Mouse (Mus musculus): ENCODE results near the gene Rtn1. TPM values are rescaled to one million over a fixed set of nuclear protein-coding genes. Genes with fewer than 3 reads are reported as not detected.

Gene Rtn1
- polyA plus RNA-seq, 1 experiment from 2014 or later, result 2,137 TPM

DNA sequence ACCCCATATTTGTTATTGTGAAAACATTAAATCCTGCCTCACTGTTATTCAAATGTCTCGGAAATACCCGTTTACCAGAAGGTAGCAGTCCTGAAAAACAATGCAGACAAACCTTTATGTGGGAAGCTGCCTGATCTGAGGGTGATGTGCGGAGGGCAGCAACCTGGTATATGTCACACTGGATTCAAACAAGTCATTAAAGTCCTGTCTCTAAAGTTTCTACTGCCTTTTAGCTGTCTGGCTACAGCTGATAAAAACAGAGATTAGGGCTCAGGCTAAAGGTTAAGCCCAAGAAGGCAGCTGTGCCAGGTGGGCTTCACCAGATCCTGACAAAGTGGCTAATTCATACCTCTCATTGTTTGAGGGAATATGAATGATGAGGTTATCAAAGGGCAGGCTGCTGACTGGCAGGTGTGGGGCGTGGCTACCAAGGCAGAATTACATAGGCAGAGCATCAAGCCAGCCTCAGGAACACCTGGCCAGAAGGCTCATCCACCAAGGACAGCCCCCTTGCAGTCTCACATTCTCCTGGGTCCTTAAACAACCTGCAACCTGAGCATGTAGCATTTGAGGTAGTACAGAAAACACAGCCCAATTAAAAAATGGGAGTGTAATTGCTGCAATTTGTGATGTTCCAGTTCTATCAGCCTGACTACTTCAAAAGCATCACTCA is 121.4 kb downstream of the Rtn1 start:
- H3K4me3 ChIP-seq, result no peak overlapping the region
- 0 out of 2 replicates have a peak, but pooled peaks cover 5% of the 10 kb centered on the region for H3K4me1 ChIP-seq (replicated peaks)
- H3K27me3 ChIP-seq, result no peaks in the 10 kb centered on the region
- no peak overlapping the region for H3K4me2 ChIP-seq
- WGBS, result 86% methylated on average over 4 of the region's 4 CpGs
- H3K9me3 ChIP-seq, result no peaks in the 10 kb centered on the region; the same call in 1 of the 2 replicates
- no peak overlapping the region for H3K9ac ChIP-seq
- H3K36me3 ChIP-seq, result no peaks in the 10 kb centered on the region
- no peak for ATAC-seq (ENCODE audit: low read depth)
- H3K27ac ChIP-seq (replicated peaks), result no peak overlapping the region

DNA sequence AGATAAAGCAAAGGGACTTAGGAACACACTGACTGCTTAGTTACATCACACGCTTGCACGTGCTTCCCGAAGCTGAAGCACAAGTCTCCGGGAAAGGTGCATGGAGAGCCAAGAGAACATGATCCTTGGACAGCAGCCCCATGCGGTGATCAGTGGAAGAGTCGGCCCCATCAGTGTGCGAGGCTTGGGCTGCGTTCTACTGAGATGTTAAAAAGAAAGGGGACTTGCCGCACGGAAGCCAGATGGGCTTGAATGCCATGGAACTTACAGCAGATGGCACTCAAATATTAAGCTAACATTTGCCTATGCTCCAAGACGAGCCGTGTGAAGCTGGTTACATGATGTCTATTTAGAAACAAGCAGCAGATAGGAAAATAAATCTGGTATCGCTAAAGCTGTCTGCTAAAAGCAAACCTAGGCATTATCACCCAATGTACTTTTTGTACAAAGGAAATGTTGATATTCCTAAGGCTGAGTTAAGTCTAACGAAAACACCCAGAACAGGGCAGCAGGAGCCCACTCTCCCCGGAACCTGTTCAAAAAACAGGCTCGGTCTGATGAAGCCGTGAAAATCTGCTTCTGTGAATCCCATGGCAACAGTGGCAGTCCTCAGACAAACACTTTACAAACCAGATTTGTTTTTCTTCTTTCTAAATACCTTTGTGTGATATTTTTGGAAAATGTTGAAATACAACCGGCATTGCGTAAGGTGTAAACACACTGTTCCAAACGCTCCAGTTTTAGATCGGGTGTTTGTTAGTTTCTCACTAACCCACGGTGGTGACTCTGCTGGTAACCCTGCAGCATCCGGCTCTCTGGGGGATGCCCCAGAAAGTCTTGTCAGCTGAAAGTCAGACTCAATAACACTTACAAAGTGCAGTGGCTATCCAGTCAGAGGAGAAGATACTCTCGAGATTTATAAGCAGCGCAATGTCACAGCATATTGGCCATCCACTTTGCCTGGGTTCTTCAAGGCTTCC is 123.2 kb downstream of the Rtn1 start:
- Histone ChIP-seq H3K4me2 (no peak overlapping the region), H3K36me3 (no peaks in the 10 kb centered on the region), H3K4me1 (replicated peaks) (0 out of 2 replicates have a peak, but pooled peaks cover 5% of the 10 kb centered on the region), H3K4me3 (no peak overlapping the region), H3K27ac (replicated peaks) (0 out of 2 replicates have a peak overlapping the region, but pooled peaks have one; percentile 20), H3K27me3 (no peaks in the 10 kb centered on the region), H3K9me3 (no peaks in the 10 kb centered on the region), H3K9ac (no peak overlapping the region)
- 71% methylated on average over 25 of the region's 25 CpGs for WGBS
- ATAC-seq (ENCODE audit: low read depth), result no peak

DNA sequence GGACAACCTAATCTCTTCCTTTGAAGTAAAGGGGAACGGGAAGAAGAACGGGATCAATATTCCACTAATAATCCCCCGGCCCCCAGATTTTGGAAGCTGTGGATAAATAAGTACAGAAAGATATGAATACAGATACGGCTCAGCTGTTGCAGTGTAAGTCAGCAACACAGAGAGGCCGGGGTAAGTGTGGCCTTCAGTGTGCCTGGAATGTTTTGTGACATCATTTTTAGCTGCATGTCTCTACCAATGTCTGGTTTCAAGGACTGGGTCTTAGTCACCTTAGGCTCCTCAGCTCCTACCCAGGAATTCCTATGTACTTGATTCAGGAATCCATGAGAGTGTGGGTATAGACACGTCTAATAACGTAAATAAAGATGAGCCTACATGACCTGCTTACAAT is 124.3 kb downstream of the Rtn1 start:
- Histone ChIP-seq H3K27me3 (no peaks in the 10 kb centered on the region), H3K36me3 (no peaks in the 10 kb centered on the region), H3K9ac (no peak overlapping the region), H3K27ac (replicated peaks) (no peak overlapping the region), H3K4me1 (replicated peaks) (peaks cover 9% of the 10 kb centered on the region; the same call in 1 of the 2 replicates), H3K9me3 (no peaks in the 10 kb centered on the region), H3K4me3 (no peak overlapping the region), H3K4me2 (no peak overlapping the region)
- no peak for ATAC-seq (ENCODE audit: low read depth)
- 91% methylated on average over 7 of the region's 7 CpGs for WGBS

DNA sequence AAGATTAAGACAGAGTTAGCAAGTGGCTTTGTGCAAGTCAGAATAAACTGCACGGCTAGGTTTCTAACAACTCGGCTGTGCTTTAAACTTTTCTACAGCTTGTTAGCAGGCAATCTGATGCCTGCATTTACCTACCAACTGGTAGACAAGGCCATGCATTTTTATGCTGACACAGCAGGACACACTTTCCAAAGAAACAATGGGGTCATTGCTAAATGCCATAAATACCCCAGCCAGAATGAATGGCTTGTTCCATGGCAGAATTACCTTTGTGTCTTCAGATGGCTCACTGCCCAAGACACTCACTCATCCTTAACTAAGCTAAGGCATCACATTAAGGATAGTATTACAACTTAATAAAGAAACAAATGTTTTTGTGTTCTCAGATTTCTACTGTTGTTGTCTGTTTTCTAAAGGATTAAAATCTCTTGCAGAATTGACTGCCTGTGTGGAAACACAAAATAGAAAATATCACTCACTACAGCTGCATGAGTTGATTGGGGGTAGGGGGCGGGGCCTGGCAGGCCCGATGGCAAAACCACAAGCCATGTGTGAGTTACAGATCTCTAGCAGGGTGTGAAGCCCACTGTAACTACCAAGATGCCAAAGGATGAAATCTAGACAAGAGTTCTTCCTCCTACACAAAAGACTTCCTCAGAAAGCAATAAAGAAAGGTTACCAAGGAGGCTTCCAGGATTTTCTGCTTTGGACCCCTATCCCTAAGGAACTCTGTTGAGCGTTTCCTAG is 129.6 kb downstream of the Rtn1 start:
- H3K4me1 ChIP-seq (replicated peaks), result peaks cover 11% of the 10 kb centered on the region
- ATAC-seq (ENCODE audit: low read depth), result no peak
- no peaks in the 10 kb centered on the region for H3K27me3 ChIP-seq
- 43% methylated on average over 5 of the region's 5 CpGs for WGBS
- no peak overlapping the region for H3K4me3 ChIP-seq
- no peaks in the 10 kb centered on the region for H3K36me3 ChIP-seq
- H3K9ac ChIP-seq, result no peak overlapping the region
- H3K4me2 ChIP-seq, result no peak overlapping the region
- H3K9me3 ChIP-seq, result no peaks in the 10 kb centered on the region
- no peak overlapping the region for H3K27ac ChIP-seq (replicated peaks)

DNA sequence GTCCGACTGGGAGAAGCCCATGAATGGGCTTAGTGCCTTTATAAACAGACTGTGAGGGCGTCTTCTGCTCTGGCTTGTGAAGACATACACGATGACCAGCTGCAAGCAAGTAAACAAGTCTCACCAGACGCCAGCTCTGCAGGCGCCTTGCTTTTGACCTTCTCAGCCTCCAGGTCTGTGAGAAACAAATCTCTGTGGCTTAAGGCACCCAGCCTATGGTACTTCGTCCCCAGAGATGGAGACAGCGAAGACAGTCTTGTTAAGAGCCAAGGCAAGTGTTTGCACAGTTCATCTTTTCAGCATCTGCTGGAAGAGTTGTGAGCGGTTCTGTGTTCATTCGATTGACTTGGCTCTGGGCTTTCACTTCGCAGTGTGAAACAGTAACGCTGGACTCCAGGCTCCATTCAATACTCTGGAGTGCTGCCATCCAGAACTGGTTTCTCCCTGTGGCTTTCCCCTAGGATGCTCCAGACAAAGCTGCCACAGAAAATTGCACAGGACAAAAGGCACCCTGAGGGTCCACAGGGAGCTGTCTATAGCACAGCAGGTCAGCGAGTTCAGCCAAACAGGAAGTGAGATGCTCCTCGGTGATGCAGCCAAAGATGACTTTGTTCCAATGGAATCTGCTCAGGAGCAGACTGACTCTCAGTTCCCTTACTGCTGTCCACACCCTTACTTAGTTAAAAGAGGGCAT is 135.0 kb downstream of the Rtn1 start:
- Histone ChIP-seq H3K4me3 (no peak overlapping the region), H3K27me3 (no peaks in the 10 kb centered on the region), H3K9me3 (no peaks in the 10 kb centered on the region), H3K9ac (no peak overlapping the region), H3K4me2 (no peak overlapping the region), H3K27ac (replicated peaks) (peak overlapping the region; percentile 24; the same call in 1 of the 2 replicates), H3K36me3 (no peaks in the 10 kb centered on the region), H3K4me1 (replicated peaks) (peaks cover 6% of the 10 kb centered on the region; the same call in 1 of the 2 replicates)
- ATAC-seq (ENCODE audit: low read depth), result peak; percentile 43; the same call in 1 of the 2 replicates
- 57% methylated on average over 13 of the region's 13 CpGs for whole genome bisulfite sequencing

DNA sequence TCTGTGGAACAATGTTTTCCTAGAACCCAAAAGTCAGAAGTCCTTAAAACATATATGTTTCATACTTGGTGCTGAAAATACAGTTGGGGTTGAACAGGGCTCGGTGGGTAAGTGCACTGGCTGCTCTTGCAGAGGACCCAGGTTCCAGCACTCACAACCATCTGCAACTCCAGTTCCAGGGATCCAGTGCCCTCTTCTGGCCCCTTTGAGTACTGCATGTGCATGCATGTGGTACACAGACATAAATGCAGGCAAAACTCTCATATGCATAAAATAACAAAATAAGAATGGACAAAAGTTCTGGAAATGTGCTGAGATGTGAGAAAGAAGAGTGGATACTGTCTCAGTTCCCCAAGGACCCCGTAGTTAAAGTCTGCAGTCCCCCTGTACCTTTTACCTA is 141.2 kb downstream of the Rtn1 start:
- H3K36me3 ChIP-seq, result no peaks in the 10 kb centered on the region
- 81% methylated on average over 2 of the region's 2 CpGs for WGBS
- no peak overlapping the region for H3K27ac ChIP-seq (replicated peaks)
- H3K9me3 ChIP-seq, result no peaks in the 10 kb centered on the region
- no peak overlapping the region for H3K4me3 ChIP-seq
- H3K4me2 ChIP-seq, result no peak overlapping the region
- no peak overlapping the region for H3K9ac ChIP-seq
- no peaks in the 10 kb centered on the region for H3K27me3 ChIP-seq
- no peak for ATAC-seq (ENCODE audit: low read depth)
- H3K4me1 ChIP-seq (replicated peaks), result peaks cover 29% of the 10 kb centered on the region

DNA sequence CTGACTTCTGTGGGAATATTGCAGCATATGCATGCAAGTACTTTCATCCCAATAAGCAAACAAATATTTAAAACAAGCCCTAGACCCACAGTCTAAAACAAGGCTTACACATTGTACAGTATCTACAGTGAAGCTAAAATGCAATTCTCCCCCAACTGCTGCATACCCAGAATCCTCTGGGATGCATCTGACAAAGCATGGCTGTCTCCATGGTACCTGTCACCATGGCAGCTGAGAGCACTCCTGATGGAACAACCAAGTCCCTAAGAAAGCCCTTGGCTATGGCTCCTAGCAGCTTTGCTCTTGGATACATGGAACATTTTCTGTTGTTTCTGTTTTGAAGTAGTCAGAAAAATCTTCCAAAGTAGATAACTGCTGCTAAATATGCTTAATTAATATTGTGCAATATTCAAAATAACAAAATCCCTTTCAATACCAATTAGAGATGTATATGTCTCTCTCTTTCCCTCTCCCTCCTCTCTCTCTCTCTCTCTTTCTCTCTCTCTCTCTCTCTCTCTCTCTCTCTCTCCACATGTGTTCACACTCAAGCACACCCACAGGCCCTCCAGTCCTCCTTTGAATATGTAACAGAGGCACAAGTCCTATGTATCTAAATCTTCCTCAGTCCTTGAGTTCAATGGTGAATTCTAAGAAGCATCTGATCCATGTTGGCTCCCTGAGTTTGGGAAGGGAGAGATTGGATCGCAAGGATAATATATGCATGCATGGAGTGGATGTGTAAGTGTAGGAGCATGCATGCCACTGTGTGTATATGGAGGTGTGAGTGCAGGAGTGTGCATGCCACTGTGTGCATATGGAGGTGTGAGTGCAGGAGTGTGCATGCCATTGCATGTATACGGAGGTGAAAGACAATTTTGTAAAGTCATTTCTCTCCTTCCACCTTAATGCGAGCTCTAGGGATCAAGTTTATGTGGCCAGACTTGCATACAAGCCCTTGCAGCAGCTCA is 143.3 kb downstream of the Rtn1 start:
- Histone ChIP-seq H3K36me3 (no peaks in the 10 kb centered on the region), H3K27me3 (no peaks in the 10 kb centered on the region), H3K9ac (no peak overlapping the region), H3K4me3 (no peak overlapping the region), H3K4me1 (replicated peaks) (peaks cover 29% of the 10 kb centered on the region), H3K27ac (replicated peaks) (peak overlapping the region; percentile 46), H3K9me3 (no peaks in the 10 kb centered on the region), H3K4me2 (no peak overlapping the region)
- peak; percentile 95 for ATAC-seq (ENCODE audit: low read depth)
- 94% methylated on average over 3 of the region's 3 CpGs for WGBS

DNA sequence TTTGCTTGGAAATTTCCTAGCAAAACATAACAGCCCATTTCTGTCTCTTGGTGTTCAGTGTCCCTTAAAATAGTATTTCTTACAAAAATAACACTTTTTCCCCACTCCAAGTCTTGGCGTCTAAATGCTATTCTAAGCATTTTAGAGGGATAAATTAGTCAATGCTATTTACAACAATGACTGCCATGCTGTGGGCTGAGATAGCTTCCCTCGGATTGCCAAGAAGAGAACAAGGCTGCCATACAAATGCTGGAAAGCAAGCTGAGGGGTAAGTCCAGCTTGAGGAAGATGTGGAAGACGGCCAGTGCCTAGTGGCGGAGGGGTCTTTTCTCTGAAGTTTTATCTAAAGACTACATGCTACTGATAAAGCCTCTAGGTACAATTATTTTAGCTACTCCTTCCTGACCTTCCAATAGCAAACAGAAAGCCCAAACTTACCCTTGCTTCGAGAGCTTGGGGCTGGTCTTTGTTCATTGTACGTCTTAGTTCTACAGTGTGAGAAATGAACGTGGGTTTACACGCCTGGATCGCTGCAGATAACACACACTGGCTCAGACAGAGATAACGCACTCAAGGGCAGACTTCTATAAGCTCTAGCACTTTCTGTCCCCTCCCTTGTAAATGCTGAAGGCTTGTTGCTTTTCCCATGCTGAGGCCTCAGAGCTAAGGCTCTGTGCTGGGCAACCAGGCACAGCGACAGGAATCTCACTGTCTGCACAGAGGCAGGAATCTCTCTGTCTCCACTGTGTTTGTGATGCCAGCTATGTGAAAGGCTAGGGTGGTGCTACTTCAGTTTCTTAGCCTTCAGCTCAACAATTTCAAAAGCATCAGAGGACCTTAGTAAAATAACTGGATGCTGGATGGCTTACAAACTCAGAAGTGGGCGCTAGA is 145.4 kb downstream of the Rtn1 start:
- Histone ChIP-seq H3K4me2 (no peak overlapping the region), H3K27ac (replicated peaks) (peak overlapping the region; percentile 46), H3K9ac (no peak overlapping the region), H3K36me3 (no peaks in the 10 kb centered on the region), H3K27me3 (no peaks in the 10 kb centered on the region), H3K4me3 (no peak overlapping the region), H3K4me1 (replicated peaks) (peaks cover 29% of the 10 kb centered on the region), H3K9me3 (no peaks in the 10 kb centered on the region)
- peak; percentile 61; the same call in 1 of the 2 replicates for ATAC-seq (ENCODE audit: low read depth)
- whole genome bisulfite sequencing, result 75% methylated on average over 12 of the region's 12 CpGs

DNA sequence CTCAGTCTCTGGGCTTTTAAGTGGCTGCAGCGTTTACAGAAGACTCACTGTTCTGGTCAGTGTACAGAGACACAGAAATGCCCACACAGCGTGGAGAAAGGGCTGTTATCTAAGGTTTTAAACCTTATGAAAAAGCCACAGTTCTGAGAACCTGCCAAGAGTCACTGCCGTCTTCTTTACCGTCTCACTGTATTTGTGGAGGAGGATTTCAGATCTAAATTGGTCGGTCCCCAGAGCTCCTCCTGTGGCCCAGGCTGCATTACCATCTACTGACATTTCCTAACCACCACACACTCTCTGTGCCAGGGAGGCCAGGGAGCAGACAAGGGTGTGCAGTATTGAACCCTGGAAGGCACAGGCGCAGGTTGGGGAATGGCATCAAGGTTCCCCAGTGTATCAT is 151.9 kb downstream of the Rtn1 start:
- 80% methylated on average over 6 of the region's 6 CpGs for WGBS
- no peaks in the 10 kb centered on the region for H3K9me3 ChIP-seq
- ATAC-seq (ENCODE audit: low read depth), result no peak
- no peak overlapping the region for H3K4me3 ChIP-seq
- H3K36me3 ChIP-seq, result no peaks in the 10 kb centered on the region
- H3K4me2 ChIP-seq, result no peak overlapping the region
- H3K27ac ChIP-seq (replicated peaks), result no peak overlapping the region
- peaks cover 12% of the 10 kb centered on the region for H3K4me1 ChIP-seq (replicated peaks)
- no peaks in the 10 kb centered on the region for H3K27me3 ChIP-seq
- no peak overlapping the region for H3K9ac ChIP-seq

DNA sequence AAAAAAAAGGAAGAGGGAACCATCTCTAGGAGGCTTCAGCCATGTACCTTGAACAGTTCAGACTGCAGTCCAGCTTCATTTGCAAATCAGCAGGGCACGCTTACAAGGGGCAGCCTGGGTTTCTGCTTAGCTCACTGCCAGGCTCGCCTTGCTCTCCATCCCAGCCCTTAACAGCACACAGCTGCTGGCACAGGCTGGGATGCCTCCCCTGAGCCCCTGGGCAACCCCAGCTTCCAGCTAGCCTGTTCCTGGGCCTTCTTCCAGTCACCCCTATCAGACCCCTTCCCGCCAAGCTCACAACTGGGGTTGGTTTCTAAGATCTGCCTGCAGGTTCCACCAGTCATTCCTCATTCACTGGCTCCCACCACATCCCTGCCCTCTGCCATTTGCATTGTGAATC is 155.8 kb downstream of the Rtn1 start:
- WGBS, result 41% methylated on average over 3 of the region's 3 CpGs
- Histone ChIP-seq H3K9me3 (0 out of 2 replicates have a peak, but pooled peaks cover 4% of the 10 kb centered on the region), H3K27me3 (no peaks in the 10 kb centered on the region), H3K27ac (replicated peaks) (no peak overlapping the region; the same call in 1 of the 2 replicates), H3K9ac (no peak overlapping the region), H3K4me3 (no peak overlapping the region), H3K4me2 (no peak overlapping the region), H3K4me1 (replicated peaks) (peaks cover 12% of the 10 kb centered on the region), H3K36me3 (no peaks in the 10 kb centered on the region)
- ATAC-seq (ENCODE audit: low read depth), result peak; percentile 50; the same call in 1 of the 2 replicates
